Mouse (Mus musculus) kidney, adult 8-10 months (tissue): Measurements from ENCODE around the gene Mapkap1.

Experiments used
- DNase-seq, 2 experiments: peaks; one replicate each; pipeline ENCODE4 v3.0.0; 2022

Mapkap1 gene

GRCm38 (mm10) chr2:34592361-34592960 lies 185.9 kb downstream of the Mapkap1 start:
- no peak for DNase-seq

- peak in 1 of 2 experiments; percentile 9 for DNase-seq
Measured at GRCm38 (mm10) chr2:34594001-34594400, 187.4 kb downstream of the Mapkap1 start.

DNA sequence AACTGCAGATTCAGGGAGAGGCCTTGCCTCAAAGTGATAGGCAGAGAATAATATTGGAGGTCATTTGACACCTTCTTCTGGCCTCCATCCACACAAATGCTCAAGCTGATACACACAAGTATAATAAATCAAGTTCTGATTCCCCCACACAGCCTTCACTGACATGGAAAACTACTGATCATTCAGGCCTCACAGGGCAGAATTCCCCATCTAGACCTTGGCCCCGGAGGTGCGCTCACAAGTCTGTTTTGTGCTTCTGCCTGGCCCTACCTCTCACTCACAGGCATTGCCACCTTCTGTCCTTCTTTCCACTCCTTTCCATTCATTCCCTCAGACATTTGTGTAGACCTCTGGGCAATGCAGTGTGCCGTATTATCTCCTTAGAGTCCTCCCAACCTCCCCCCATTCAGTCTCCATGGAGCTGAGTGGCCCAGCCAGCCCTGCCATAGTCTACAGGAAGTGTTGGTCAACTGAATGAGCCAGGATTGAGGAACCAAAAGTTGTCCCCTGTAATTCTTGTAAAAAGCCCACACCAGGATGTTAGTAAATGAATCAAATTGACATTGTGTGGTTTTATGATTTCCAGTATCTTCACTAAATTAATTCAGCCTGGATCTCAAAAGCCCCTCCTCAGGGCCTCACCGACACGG lies 193.2 kb downstream of the Mapkap1 start:
- no peak for DNase-seq

DNA sequence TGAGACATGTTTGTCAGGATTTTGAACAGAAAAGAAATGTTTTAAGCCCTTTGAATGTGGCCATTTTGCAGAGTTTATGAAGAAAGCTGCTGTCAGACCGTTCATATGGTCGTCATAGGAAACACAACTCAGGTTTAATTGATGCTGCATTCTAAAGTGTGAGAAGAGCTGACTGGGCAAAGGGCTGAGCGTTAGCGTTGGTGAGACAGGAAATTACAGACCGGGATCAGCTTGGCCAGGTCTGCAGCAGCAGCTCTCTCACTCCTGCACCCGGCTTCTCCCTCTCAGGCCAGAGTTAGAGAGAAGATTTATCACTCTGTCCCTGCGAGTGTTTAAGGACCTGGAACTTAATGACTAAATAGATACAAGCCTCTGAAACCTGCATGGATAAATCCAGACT lies 194.2 kb downstream of the Mapkap1 start:
- DNase-seq: no peak

DNA sequence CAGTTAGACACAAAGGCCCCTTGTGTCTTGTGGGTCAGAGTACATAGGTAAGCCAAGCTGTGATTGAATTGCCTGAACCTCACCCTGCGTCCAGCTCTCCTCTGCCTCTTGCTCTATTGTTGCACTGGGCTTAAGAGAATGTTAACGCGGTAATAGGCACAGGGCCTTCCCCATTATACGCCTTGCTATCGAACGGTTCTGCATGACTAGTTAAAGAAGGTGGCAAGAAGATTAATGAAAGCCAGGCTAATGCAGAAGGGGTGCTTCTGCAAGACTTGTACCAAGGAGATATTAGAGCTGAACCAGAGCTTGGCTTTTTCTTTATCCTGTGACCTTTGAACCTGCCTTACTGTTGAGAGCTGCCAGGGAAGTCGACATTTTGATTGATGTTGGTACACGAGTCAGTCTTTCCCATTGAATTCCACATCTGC lies 195.6 kb downstream of the Mapkap1 start:
- peak; percentile 4 to 13 for DNase-seq

- no peak for DNase-seq
Measured at GRCm38 (mm10) chr2:34602896-34603295, 196.3 kb downstream of the Mapkap1 start.

DNA sequence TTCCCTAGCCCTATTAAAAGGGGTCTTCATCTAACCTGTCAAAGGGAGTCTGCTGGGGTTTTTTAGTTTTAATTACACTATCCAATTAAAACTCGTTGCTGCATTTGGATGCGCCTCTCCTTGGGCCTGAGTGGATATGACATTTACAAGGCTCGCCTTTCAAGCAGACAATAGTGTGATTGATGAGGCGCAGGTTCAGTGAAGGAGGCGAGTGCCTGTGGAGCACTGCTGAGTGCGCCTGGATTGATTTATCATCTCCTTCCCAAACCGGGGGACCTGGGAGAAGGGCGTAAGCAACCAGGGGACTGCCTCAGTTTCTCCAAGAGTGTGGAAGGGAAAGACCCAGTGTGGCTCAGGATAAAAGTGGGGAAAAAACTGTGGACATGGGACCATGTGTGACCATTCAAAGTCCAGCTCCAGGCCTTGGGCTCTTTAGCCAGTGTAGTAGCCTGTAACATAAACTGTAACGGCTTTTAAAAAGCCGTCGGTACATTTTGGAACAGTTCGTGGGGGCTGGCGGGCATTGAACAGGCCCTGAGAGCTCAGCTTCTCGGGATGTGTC lies 197.2 kb downstream of the Mapkap1 start:
- DNase-seq: no peak

DNA sequence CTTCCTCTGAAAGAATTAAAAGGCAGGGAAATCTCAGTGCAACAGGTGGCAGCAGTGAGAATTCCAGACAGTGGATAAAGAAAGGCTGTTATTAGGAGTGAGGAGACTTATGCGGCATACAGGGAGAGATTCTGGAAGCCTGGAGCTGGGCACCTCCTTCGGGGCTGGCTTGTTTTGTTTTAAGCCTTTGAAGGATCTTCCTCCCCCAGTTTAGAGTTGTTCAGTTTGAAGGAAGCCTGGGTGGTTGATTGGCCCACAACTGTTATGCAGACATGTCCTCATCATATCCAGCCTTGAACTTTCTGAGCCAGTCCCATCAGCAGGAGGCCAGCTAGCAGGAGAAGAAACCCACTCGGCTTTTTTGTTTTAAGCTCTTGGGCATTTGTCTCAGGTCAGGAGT lies 198.5 kb downstream of the Mapkap1 start:
- no peak for DNase-seq

- DNase-seq: no peak
Measured at GRCm38 (mm10) chr2:34608917-34609316, 202.3 kb downstream of the Mapkap1 start.

DNA sequence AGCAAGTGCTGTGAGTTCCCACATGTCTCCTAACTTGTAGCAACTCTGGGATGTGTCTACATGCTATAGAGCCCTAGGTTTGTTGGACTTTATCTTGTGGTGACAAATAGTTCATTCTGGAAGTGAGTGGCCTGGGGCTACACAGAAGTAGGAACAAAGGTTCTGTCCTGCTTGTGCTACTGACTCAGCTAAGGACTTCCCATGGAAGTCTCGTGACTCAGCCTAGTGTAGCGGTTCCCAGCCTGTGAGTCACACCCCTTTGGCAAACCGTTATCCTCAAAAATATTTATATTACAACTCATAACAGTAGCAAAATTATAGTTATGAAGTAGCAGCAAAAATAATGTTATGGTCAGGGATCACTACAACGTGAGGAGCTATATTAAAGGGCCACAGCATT lies 202.9 kb downstream of the Mapkap1 start:
- DNase-seq: no peak

DNA sequence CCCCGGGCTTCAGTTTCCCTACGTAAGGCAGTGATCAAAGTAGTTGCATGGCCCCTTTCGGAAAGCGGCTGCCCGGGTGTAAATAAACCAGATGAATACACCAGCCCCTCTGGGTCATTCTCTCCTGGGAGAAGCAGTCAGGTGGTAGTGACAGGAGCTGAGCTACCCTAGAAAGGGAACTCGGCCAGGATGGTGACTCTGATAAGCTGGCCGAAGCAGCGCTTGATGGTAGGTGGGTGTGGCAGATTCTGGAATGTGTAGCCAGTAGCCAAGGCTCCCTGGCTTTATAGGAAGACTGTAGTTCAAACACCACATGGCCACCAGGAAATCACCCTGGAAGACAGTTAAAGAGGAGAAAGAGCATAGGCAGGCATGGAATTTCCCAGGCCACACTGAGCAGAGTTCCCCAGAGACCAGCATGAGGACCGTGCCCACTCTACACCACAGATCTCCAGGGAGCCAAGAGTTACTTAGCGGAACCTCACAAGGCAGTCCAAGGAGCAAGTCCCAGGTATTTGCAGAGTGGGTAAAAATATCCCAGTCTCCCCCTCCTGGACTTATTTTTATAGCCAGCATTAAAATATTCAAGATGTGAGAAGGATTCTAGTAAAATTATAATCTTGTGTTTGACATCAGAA lies 214.3 kb downstream of the Mapkap1 start:
- DNase-seq: no peak

DNA sequence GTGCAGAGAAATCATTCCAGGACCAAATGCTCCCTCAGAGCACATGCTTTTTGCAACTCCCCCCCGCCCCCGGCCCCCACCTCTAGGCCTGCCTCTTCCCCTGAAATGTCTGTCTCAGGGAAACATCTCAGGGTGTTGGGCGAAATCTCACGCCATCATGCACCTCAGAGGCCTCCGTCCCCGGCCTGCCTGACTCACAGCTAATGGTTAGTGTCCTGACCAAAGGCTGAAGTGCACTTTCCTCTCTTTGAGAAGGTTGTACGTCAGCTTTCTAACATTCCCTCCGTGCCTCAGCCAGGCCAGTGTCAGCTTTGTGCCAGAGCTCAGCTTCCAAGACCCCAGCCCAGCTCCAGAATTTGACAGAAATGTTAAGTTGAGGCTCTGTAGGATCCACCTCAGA lies 214.9 kb downstream of the Mapkap1 start:
- no peak for DNase-seq

- DNase-seq: no peak
Measured at GRCm38 (mm10) chr2:34622518-34622917, 215.9 kb downstream of the Mapkap1 start.

DNA sequence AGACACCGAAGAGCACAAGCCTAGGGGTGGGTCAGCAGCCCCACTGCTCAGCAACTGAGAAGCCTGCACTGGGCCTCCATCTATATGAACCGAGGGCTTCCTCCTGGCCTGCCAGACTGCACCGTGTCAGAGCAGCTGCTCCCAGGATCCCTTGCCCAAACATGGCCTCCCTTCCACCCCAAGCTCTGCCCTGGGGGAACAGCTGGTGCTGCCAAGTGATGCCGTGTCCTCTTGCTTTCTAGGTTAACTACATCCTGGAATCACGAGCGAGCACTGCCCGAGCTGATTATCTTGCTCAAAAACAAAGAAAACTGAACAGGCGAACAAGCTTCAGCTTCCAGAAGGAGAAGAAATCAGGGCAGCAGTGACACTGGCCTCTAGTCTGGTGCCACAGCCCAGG lies 216.6 kb downstream of the Mapkap1 start:
- no peak for DNase-seq

GRCm38 (mm10) chr2:34624076-34624475 lies 217.5 kb downstream of the Mapkap1 start:
- no peak for DNase-seq

GRCm38 (mm10) chr2:34627328-34628226 lies 221.0 kb downstream of the Mapkap1 start:
- DNase-seq: no peak

GRCm38 (mm10) chr2:34628903-34629540 lies 222.5 kb downstream of the Mapkap1 start:
- no peak for DNase-seq

DNA sequence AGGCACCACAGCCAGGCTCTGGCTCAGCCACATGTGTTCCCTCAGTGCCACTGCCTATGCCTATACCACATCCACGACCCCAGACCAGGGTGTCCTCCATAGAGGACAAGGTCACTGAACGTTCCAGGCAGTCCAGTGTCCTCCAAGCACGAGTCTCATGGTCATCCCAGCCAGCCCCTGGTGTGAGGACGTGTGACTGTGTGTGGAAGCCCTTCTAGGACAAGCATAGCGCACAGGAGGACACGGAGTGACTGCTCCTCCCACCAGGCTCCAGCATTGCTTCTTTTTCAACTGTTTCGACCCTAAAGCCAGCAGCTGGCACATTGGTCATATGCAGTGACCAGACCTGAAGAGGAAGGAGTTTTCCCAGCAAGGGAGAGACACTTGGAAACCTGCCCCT lies 223.2 kb downstream of the Mapkap1 start:
- DNase-seq: no peak

DNA sequence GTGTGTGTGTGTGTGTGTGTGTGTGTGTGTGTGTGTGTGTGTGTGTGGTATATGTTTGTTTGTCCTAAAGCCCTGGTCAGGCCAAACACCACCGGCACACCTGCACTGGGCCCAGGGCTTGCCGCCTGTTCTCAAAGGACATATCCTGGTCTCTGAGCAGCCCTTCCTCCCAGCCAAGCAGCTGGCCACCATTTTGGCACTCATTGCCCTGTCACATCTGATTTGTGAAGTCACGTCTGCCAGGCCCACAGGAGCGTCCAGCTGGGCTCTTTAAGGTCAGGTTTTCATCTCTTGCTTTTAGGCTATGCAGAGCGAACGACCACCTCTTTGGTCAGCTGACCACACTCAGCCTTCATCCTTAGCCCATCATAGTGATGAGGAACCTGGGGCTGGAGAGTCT lies 223.9 kb downstream of the Mapkap1 start:
- no peak for DNase-seq

GRCm38 (mm10) chr2:34632051-34632450 lies 225.5 kb downstream of the Mapkap1 start:
- no peak for DNase-seq

DNA sequence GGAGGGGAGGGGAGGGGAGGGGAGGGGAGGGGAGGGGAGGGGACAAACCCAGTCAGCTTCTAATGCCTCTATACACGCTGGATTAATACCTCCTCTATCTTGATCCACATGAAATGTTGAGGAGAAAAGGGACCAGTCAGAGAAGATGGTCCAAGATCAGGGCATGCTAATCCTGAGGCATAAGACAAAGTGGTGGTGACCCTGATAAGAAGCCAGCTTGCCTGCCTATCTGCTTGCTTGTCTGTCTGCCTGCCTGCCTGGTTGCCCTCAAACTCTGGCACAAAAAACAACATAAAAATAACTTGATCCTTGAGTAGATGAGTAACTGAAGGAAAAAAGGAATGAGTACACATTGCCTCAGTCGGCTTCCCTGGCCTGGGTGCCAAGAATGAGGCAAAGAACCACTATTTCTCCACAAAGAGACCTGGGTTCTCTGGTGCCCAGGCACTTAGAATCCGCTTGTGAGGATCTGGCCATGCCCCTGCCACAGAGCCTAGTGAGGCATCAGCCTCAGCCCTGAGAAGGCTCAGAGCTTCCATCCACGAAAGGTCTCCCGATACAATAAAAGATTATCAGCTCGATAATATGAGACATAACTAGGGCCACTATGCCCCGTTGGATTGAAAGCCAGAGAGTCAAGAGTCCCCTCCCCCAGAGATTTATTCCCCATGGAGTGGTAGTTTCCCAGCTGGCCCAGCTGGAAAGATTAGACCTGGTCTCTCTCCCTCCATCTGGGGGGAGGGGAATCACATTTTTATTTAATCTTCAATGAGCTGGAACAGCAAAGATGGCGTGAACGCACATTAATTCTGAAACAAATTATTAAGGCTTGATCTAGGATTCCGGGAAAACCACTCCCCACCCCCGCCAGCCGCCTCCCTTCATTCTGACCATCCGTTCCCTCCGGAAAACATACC lies 228.9 kb downstream of the Mapkap1 start:
- no peak for DNase-seq
